Mouse (Mus musculus) MEL (cell line): Measurements from ENCODE around the gene Ccdc159.

Experiments used
- CHD1 ChIP-seq: IDR thresholded peaks from 2 replicates; pipeline ENCODE4 v1.6.1; 2012; ENCODE audit warnings: low read depth, mild to moderate bottlenecking, inconsistent platforms, low read length, improper control_type of control experiment
- CHD2 ChIP-seq: IDR thresholded peaks from 2 replicates; pipeline ENCODE4 v1.6.1; 2011; ENCODE audit warnings: low read length, improper control_type of control experiment
- CTCF ChIP-seq, 3 experiments: IDR thresholded peaks in 2 of 3; conservative IDR thresholded peaks in 1 of 3; 2 replicates each; pipeline ENCODE4 v1.5.1; 2011 to 2012; ENCODE audit warnings: low read length in 3 of 3, low read depth in 2 of 3, mild to moderate bottlenecking in 2 of 3, improper control_type of control experiment in 1 of 3, inconsistent platforms in 1 of 3, mixed read lengths in 1 of 3, moderate library complexity in 1 of 3; ENCODE audit not compliant: control insufficient read depth in 1 of 3, insufficient read depth in 1 of 3, poor library complexity in 1 of 3, severe bottlenecking in 1 of 3
- EP300 ChIP-seq, 2 experiments: IDR thresholded peaks; 2 replicates each; pipeline ENCODE4 v1.6.1; 2011; ENCODE audit warnings: improper control_type of control experiment in 2 of 2, low read length in 2 of 2, low read depth in 1 of 2, mild to moderate bottlenecking in 1 of 2
- ETS1 ChIP-seq: IDR thresholded peaks from 2 replicates; pipeline ENCODE4 v1.6.1; 2012; ENCODE audit warnings: low read depth, mild to moderate bottlenecking, inconsistent platforms, low read length, improper control_type of control experiment, moderate library complexity
- HCFC1 ChIP-seq: IDR thresholded peaks from 2 replicates; pipeline ENCODE4 v1.6.1; 2012; ENCODE audit warnings: low read depth, mild to moderate bottlenecking, inconsistent platforms, low read length, improper control_type of control experiment, moderate library complexity
- MAZ ChIP-seq: IDR thresholded peaks from 2 replicates; pipeline ENCODE4 v1.6.1; 2012; ENCODE audit warnings: low read depth, mild to moderate bottlenecking, inconsistent platforms, low read length, improper control_type of control experiment
- NELFE ChIP-seq: IDR thresholded peaks from 2 replicates; pipeline ENCODE4 v1.6.1; 2011; ENCODE audit warnings: low read depth, low read length, improper control_type of control experiment
- POLR2A ChIP-seq, 2 experiments: IDR thresholded peaks; 2 replicates each; pipeline ENCODE4 v1.6.1; 2011 to 2012; ENCODE audit warnings: low read length in 2 of 2, mild to moderate bottlenecking in 2 of 2, control low read depth in 1 of 2, improper control_type of control experiment in 1 of 2, low read depth in 1 of 2, moderate library complexity in 1 of 2; ENCODE audit not compliant: control insufficient read depth in 1 of 2, insufficient read depth in 1 of 2, poor library complexity in 1 of 2
- POLR2AphosphoS5 ChIP-seq: IDR thresholded peaks from 2 replicates; pipeline ENCODE4 v1.6.1; 2012; ENCODE audit warnings: low read depth, borderline replicate concordance, mild to moderate bottlenecking, inconsistent platforms, low read length, moderate library complexity, mixed read lengths
- TAL1 ChIP-seq: IDR thresholded peaks from 2 replicates; pipeline ENCODE4 v1.6.1; 2012; ENCODE audit warnings: mild to moderate bottlenecking, inconsistent platforms, low read length, moderate library complexity, mixed read lengths
- USF1 ChIP-seq: IDR thresholded peaks from 2 replicates; pipeline ENCODE4 v1.6.1; 2014; ENCODE audit warnings: low read depth, mild to moderate bottlenecking, inconsistent platforms, low read length, improper control_type of control experiment, moderate library complexity

DNA sequence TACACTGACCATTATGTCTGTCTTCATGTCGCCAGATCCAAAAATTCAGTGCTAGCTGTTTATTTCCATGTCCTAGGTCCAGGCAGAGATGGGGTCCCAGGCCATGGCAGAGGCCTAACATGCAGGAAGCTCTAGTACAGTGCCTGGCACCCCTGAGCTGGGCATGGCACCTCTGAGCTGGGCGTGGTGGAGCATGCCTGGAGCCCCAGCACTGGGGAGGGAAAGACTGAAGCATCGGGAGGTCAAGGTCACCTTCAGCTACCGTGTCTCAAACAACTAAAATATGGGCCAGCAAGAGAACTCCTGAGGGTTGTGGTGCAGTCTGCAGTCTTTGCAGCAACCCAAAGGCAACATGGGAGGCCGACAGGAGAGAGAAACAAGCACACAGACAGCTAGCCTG lies 31.1 kb downstream of the Ccdc159 start:
- TF ChIP-seq CHD2 (no peak), USF1 (no peak), TAL1 (no peak), POLR2AphosphoS5 (no peak), POLR2A (IDR thresholded peaks at IDR 0.05; ENCODE audit: control insufficient read depth in 1 of 2, insufficient read depth in 1 of 2, low read depth in 1 of 2, low read length in 2 of 2, poor library complexity in 1 of 2) (no peak), CHD1 (no peak), EP300 (IDR thresholded peaks at IDR 0.05; ENCODE audit: low read depth in 1 of 2, low read length in 2 of 2) (no peak), NELFE (no peak), MAZ (no peak), HCFC1 (no peak), CTCF (IDR thresholded peaks at IDR 0.05 in 2 of 3, conservative IDR thresholded peaks at IDR 0.05 in 1 of 3; ENCODE audit: control insufficient read depth in 1 of 3, insufficient read depth in 1 of 3, low read depth in 2 of 3, low read length in 3 of 3, poor library complexity in 1 of 3, severe bottlenecking in 1 of 3) (no peak), ETS1 (no peak)
